8 mouse cellular contexts compared by ENCODE assay signal in genomic region chr6:37592101-37593032, GRCm38 (mm10).
DNase-seq lines count a peak whose midpoint lies in the region; ATAC-seq and TF ChIP-seq lines count a peak whose summit lies in the region.

No protein-coding gene starts in this region.

- WGBS in forebrain, embryonic 13.5 days: 19% methylated on average over 19 of the region's 19 CpGs

- no peaks in the 10 kb centered on the region for H3K9me3 ChIP-seq in MEL (replicated peaks; ENCODE audit: insufficient read depth, low read length)
- H3K9me3 ChIP-seq in forebrain, embryonic 13.5 days (replicated peaks): no peaks in the 10 kb centered on the region

- no peak overlapping the region for H3K4me3 ChIP-seq in MEL (ENCODE audit: control insufficient read depth in 1 of 2, insufficient read depth in 1 of 2, low read depth in 2 of 2, low read length in 2 of 2)
- H3K4me3 ChIP-seq in forebrain, embryonic 13.5 days: 0 out of 2 replicates have a peak overlapping the region, but pooled peaks have one; percentile 12
- H3K4me3 ChIP-seq in layer of hippocampus, adult 2 months: peak overlapping the region; percentile 31

- H3K4me2 ChIP-seq in forebrain, embryonic 13.5 days: peak overlapping the region; percentile 35

- no peaks in the 10 kb centered on the region for H3K27me3 ChIP-seq in MEL (ENCODE audit: control insufficient read depth in 1 of 2, insufficient read depth in 2 of 2, low read length in 2 of 2)
- H3K27me3 ChIP-seq in forebrain, embryonic 13.5 days: no peaks in the 10 kb centered on the region

- no peaks in the 10 kb centered on the region for H3K79me2 ChIP-seq in MEL (ENCODE audit: control insufficient read depth, insufficient read depth, low read length, poor library complexity)

- TF ChIP-seq POLR2A in MEL (IDR thresholded peaks at IDR 0.05; ENCODE audit: control insufficient read depth in 1 of 2, insufficient read depth in 1 of 2, low read depth in 1 of 2, low read length in 2 of 2, poor library complexity in 1 of 2): no peak

- TF ChIP-seq CTCF in MEL (IDR thresholded peaks at IDR 0.05 in 2 of 3, conservative IDR thresholded peaks at IDR 0.05 in 1 of 3; ENCODE audit: control insufficient read depth in 1 of 3, insufficient read depth in 1 of 3, low read depth in 2 of 3, low read length in 3 of 3, poor library complexity in 1 of 3, severe bottlenecking in 1 of 3): peak in 2 of 3 experiments; percentile 15 to 33; a peak in 3 of 6 replicates
- TF ChIP-seq CTCF in layer of hippocampus, adult 2 months (conservative IDR thresholded peaks at IDR 0.05): peak; percentile 78

- peak; percentile 23 for TF ChIP-seq RAD21 in MEL (IDR thresholded peaks at IDR 0.05; ENCODE audit: low read depth, low read length)

- no peak for TF ChIP-seq EP300 in MEL (IDR thresholded peaks at IDR 0.05; ENCODE audit: low read depth in 1 of 2, low read length in 2 of 2)

- no peaks in the 10 kb centered on the region for H3K4me1 ChIP-seq in MEL (ENCODE audit: control insufficient read depth in 1 of 2, insufficient read depth in 2 of 2, low read length in 2 of 2)
- H3K4me1 ChIP-seq in forebrain, embryonic 13.5 days: peaks cover 28% of the 10 kb centered on the region

- ATAC-seq in forebrain, embryonic 13.5 days: peak; percentile 62
- ATAC-seq in erythroid progenitor cell, adult 5-6 weeks (replicated peaks; ENCODE audit: low FRiP score, poor library complexity, severe bottlenecking): no peak

- H3K27ac ChIP-seq in MEL (ENCODE audit: control insufficient read depth, low read depth, low read length): no peak overlapping the region
- H3K27ac ChIP-seq in forebrain, embryonic 13.5 days: peak overlapping the region; percentile 83
- peak overlapping the region; percentile 73 for H3K27ac ChIP-seq in layer of hippocampus, adult 2 months

- H3K9ac ChIP-seq in MEL (ENCODE audit: control insufficient read depth, low read depth, low read length, poor library complexity, severe bottlenecking): no peak overlapping the region
- 0 out of 2 replicates have a peak overlapping the region, but pooled peaks have one; percentile 1 for H3K9ac ChIP-seq in forebrain, embryonic 13.5 days

- DNase-seq in MEL (ENCODE audit: low read depth, low spot score): no peak
- DNase-seq in c-Kit-positive CD71-positive TER-119-negative erythroid progenitor cells, embryonic 14.5 days (ENCODE audit: low read depth): peak; percentile 15
- DNase-seq in heart, postnatal 4 days: peak; percentile 65
- peak in 1 of 2 experiments; percentile 25 for DNase-seq in layer of hippocampus, adult 2 months (ENCODE audit: low spot score in 2 of 2)
- DNase-seq in lung, postnatal 36 days: peak; percentile 80
- peak; percentile 10 to 32 for DNase-seq in right cerebral cortex, adult 2 months (ENCODE audit: low spot score in 2 of 2)

- H3K36me3 ChIP-seq in MEL (ENCODE audit: control insufficient read depth in 1 of 2, insufficient read depth in 2 of 2, low read length in 2 of 2): no peaks in the 10 kb centered on the region
- no peaks in the 10 kb centered on the region for H3K36me3 ChIP-seq in forebrain, embryonic 13.5 days (ENCODE audit: poor library complexity, severe bottlenecking)

TF ChIP-seq in MEL, 35 proteins besides CTCF, POLR2A, EP300 and RAD21:
- TF ChIP-seq SMC3 (IDR thresholded peaks at IDR 0.05; ENCODE audit: low read depth, low read length): 0 out of 2 replicates have a peak, but pooled peaks have one; percentile 5
- TF ChIP-seq GABPA (IDR thresholded peaks at IDR 0.05; ENCODE audit: low read depth, low read length): no peak
- no peak for TF ChIP-seq ELF1 (IDR thresholded peaks at IDR 0.05; ENCODE audit: low read depth, low read length)
- no peak for TF ChIP-seq USF2 (IDR thresholded peaks at IDR 0.05; ENCODE audit: borderline replicate concordance in 1 of 2, insufficient read depth in 1 of 2, low read depth in 1 of 2, low read length in 2 of 2)

Comparison
In these comparisons a context has a peak if more than half of its experiments do, and no peak if none do; other contexts are left out.
1. H3K4me3 ChIP-seq: peak in forebrain, embryonic 13.5 days (single experiment) and layer of hippocampus, adult 2 months (single experiment); none in MEL (0 of 2).